Mouse (Mus musculus): Measurements from ENCODE around the gene Cttnbp2nl. TPM values are rescaled to one million over a fixed set of nuclear protein-coding genes. Genes with fewer than 3 reads are reported as not detected.

Cttnbp2nl gene
- total RNA-seq, 2 experiments from 2014 or later = 0.30 to 1.3 TPM

- ATAC-seq (replicated peaks; ENCODE audit: low FRiP score, poor library complexity, severe bottlenecking) = no peak
These were observed 8.0 kb upstream of the Cttnbp2nl start for GRCm38 (mm10) chr3:105060992-105061391.

GRCm38 (mm10) chr3:105059911-105060310, 7.0 kb upstream of the Cttnbp2nl start:
- ATAC-seq (replicated peaks; ENCODE audit: low FRiP score, poor library complexity, severe bottlenecking) = no peak

GRCm38 (mm10) chr3:105058627-105059513, 5.9 kb upstream of the Cttnbp2nl start:
- no peak for ATAC-seq (replicated peaks; ENCODE audit: low FRiP score, poor library complexity, severe bottlenecking)

- no peak for ATAC-seq (replicated peaks; ENCODE audit: low FRiP score, poor library complexity, severe bottlenecking)
These were observed 2.7 kb upstream of the Cttnbp2nl start for GRCm38 (mm10) chr3:105055666-105056065.

GRCm38 (mm10) chr3:105054952-105055351, 2.0 kb upstream of the Cttnbp2nl start:
- ATAC-seq (replicated peaks; ENCODE audit: low FRiP score, poor library complexity, severe bottlenecking) = no peak

GRCm38 (mm10) chr3:105053698-105054001, 704 bp upstream of the Cttnbp2nl start:
- ATAC-seq (replicated peaks; ENCODE audit: low FRiP score, poor library complexity, severe bottlenecking) = no peak

- ATAC-seq (replicated peaks; ENCODE audit: low FRiP score, poor library complexity, severe bottlenecking) = no peak
These were observed 592 bp downstream of the Cttnbp2nl start for GRCm38 (mm10) chr3:105052171-105052936.

- ATAC-seq (replicated peaks; ENCODE audit: low FRiP score, poor library complexity, severe bottlenecking) = no peak
These were observed 1.8 kb downstream of the Cttnbp2nl start for GRCm38 (mm10) chr3:105051103-105051502.

GRCm38 (mm10) chr3:105049848-105050247, 3.1 kb downstream of the Cttnbp2nl start:
- no peak for ATAC-seq (replicated peaks; ENCODE audit: low FRiP score, poor library complexity, severe bottlenecking)

- ATAC-seq (replicated peaks; ENCODE audit: low FRiP score, poor library complexity, severe bottlenecking) = no peak
These were observed 5.3 kb downstream of the Cttnbp2nl start for GRCm38 (mm10) chr3:105047616-105048015.

GRCm38 (mm10) chr3:105046870-105047269, 6.1 kb downstream of the Cttnbp2nl start:
- no peak for ATAC-seq (replicated peaks; ENCODE audit: low FRiP score, poor library complexity, severe bottlenecking)

- ATAC-seq (replicated peaks; ENCODE audit: low FRiP score, poor library complexity, severe bottlenecking) = no peak
These were observed 9.2 kb downstream of the Cttnbp2nl start for GRCm38 (mm10) chr3:105043746-105044145.

GRCm38 (mm10) chr3:105040983-105041625, 11.8 kb downstream of the Cttnbp2nl start:
- no peak for ATAC-seq (replicated peaks; ENCODE audit: low FRiP score, poor library complexity, severe bottlenecking)

GRCm38 (mm10) chr3:105040002-105040401, 12.9 kb downstream of the Cttnbp2nl start:
- ATAC-seq (replicated peaks; ENCODE audit: low FRiP score, poor library complexity, severe bottlenecking) = no peak

GRCm38 (mm10) chr3:105037240-105037770, 15.6 kb downstream of the Cttnbp2nl start:
- ATAC-seq (replicated peaks; ENCODE audit: low FRiP score, poor library complexity, severe bottlenecking) = no peak

- no peak for ATAC-seq (replicated peaks; ENCODE audit: low FRiP score, poor library complexity, severe bottlenecking)
These were observed 16.6 kb downstream of the Cttnbp2nl start for GRCm38 (mm10) chr3:105036281-105036847.

GRCm38 (mm10) chr3:105023371-105024005, 29.5 kb downstream of the Cttnbp2nl start:
- ATAC-seq (replicated peaks; ENCODE audit: low FRiP score, poor library complexity, severe bottlenecking) = no peak

- no peak for ATAC-seq (replicated peaks; ENCODE audit: low FRiP score, poor library complexity, severe bottlenecking)
These were observed 32.9 kb downstream of the Cttnbp2nl start for GRCm38 (mm10) chr3:105019826-105020692.

GRCm38 (mm10) chr3:105018783-105019105, 34.2 kb downstream of the Cttnbp2nl start:
- ATAC-seq (replicated peaks; ENCODE audit: low FRiP score, poor library complexity, severe bottlenecking) = no peak
